Mouse (Mus musculus): Measurements from ENCODE around the gene Dnajc6. TPM values are rescaled to one million over a fixed set of nuclear protein-coding genes. Genes with fewer than 3 reads are reported as not detected.

Dnajc6 gene
- total and polyA plus RNA-seq, 3 experiments: 0.29 to 0.41 (median 0.35) TPM

GRCm38 (mm10) chr4:101496188-101496533, 287 bp upstream of the Dnajc6 start:
- peaks cover 5% of the 10 kb centered on the region for H3K27me3 ChIP-seq (ENCODE audit: control insufficient read depth, insufficient read depth, low read length)
- 7% methylated on average over 28 of the region's 28 CpGs for WGBS
- no peak for TF ChIP-seq POLR2A (IDR thresholded peaks at IDR 0.05; ENCODE audit: insufficient read depth, low read depth, low read length)
- TF ChIP-seq CTCF (IDR thresholded peaks at IDR 0.05): no peak
- no peak for TF ChIP-seq EP300 (IDR thresholded peaks at IDR 0.05; ENCODE audit: insufficient read depth, low read depth, low read length)
- intact Hi-C loops (cut with DNase I): no loop called here
- H3K4me3 ChIP-seq: peak overlapping the region; percentile 44
- peak overlapping the region; percentile 59 for H3K9ac ChIP-seq (ENCODE audit: low read depth, low read length)
- DNase-seq: no peak
- no peaks in the 10 kb centered on the region for H3K79me2 ChIP-seq (replicated peaks; ENCODE audit: control insufficient read depth, insufficient read depth, low read length)
- H3K4me1 ChIP-seq (ENCODE audit: control insufficient read depth, insufficient read depth, low read length): no peaks in the 10 kb centered on the region
- no peaks in the 10 kb centered on the region for H3K36me3 ChIP-seq (ENCODE audit: control insufficient read depth, insufficient read depth, low read length)
- H3K27ac ChIP-seq: no peak overlapping the region

DNA sequence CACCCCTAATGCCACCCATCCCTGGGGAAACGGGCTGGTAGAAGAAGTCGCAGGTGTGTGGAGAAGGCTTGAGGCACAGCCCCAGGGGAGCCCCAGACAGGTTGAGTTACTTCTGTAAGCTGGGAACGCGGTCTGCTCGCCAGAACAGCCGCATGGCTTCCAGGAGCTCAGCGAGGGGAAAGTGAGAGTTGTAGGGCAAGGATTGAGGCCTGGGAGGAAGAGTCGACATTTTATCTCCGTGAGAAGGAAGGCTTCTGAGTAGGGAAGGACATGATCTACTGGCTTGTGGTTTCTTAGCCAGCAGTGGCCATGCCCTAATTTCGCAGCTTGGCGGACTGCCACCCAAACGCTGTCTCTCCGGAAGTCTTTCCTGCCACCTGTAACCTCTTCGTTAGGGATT, 888 bp downstream of the Dnajc6 start:
- Histone ChIP-seq H3K4me3 (no peak overlapping the region), H3K9ac (ENCODE audit: low read depth, low read length) (no peak overlapping the region)

GRCm38 (mm10) chr4:101504470-101505007, 8.1 kb downstream of the Dnajc6 start:
- WGBS: 68% methylated on average over 7 of the region's 7 CpGs
- TF ChIP-seq POLR2A (IDR thresholded peaks at IDR 0.05; ENCODE audit: insufficient read depth, low read depth, low read length) (no peak), CTCF (IDR thresholded peaks at IDR 0.05) (no peak), EP300 (IDR thresholded peaks at IDR 0.05; ENCODE audit: insufficient read depth, low read depth, low read length) (no peak)
- intact Hi-C loops (cut with DNase I): no loop called here

More for the DNA sequence above, 888 bp downstream of the Dnajc6 start:
- 3% methylated on average over 14 of the region's 14 CpGs for WGBS
- Histone ChIP-seq H3K79me2 (replicated peaks; ENCODE audit: control insufficient read depth, insufficient read depth, low read length) (no peaks in the 10 kb centered on the region), H3K27me3 (ENCODE audit: control insufficient read depth, insufficient read depth, low read length) (peaks cover 5% of the 10 kb centered on the region), H3K36me3 (ENCODE audit: control insufficient read depth, insufficient read depth, low read length) (no peaks in the 10 kb centered on the region), H3K27ac (no peak overlapping the region), H3K4me1 (ENCODE audit: control insufficient read depth, insufficient read depth, low read length) (no peaks in the 10 kb centered on the region)
- intact Hi-C loops (cut with DNase I): no loop called here
- peak in 1 of 2 experiments; percentile 8 for DNase-seq
- TF ChIP-seq CTCF (IDR thresholded peaks at IDR 0.05): no peak
- no peak for TF ChIP-seq POLR2A (IDR thresholded peaks at IDR 0.05; ENCODE audit: insufficient read depth, low read depth, low read length)
- no peak for TF ChIP-seq EP300 (IDR thresholded peaks at IDR 0.05; ENCODE audit: insufficient read depth, low read depth, low read length)

GRCm38 (mm10) chr4:101505966-101506365, 9.5 kb downstream of the Dnajc6 start:
- H3K4me1 ChIP-seq (ENCODE audit: control insufficient read depth, insufficient read depth, low read length): no peaks in the 10 kb centered on the region; the same call in 1 of the 2 replicates
- intact Hi-C loops (cut with DNase I): no loop called here
- WGBS: 56% methylated on average over 2 of the region's 2 CpGs
- H3K79me2 ChIP-seq (replicated peaks; ENCODE audit: control insufficient read depth, insufficient read depth, low read length): no peaks in the 10 kb centered on the region
- H3K9ac ChIP-seq (ENCODE audit: low read depth, low read length): no peak overlapping the region
- no peak for TF ChIP-seq POLR2A (IDR thresholded peaks at IDR 0.05; ENCODE audit: insufficient read depth, low read depth, low read length)
- no peak for TF ChIP-seq EP300 (IDR thresholded peaks at IDR 0.05; ENCODE audit: insufficient read depth, low read depth, low read length)
- no peak for TF ChIP-seq CTCF (IDR thresholded peaks at IDR 0.05)
- H3K27me3 ChIP-seq (ENCODE audit: control insufficient read depth, insufficient read depth, low read length): peaks cover 6% of the 10 kb centered on the region
- no peak overlapping the region for H3K4me3 ChIP-seq
- no peak overlapping the region for H3K27ac ChIP-seq
- H3K36me3 ChIP-seq (ENCODE audit: control insufficient read depth, insufficient read depth, low read length): no peaks in the 10 kb centered on the region
- no peak for DNase-seq

More at GRCm38 (mm10) chr4:101504470-101505007, 8.1 kb downstream of the Dnajc6 start:
- no peaks in the 10 kb centered on the region for H3K36me3 ChIP-seq (ENCODE audit: control insufficient read depth, insufficient read depth, low read length)
- H3K27me3 ChIP-seq (ENCODE audit: control insufficient read depth, insufficient read depth, low read length): peaks cover 6% of the 10 kb centered on the region
- H3K79me2 ChIP-seq (replicated peaks; ENCODE audit: control insufficient read depth, insufficient read depth, low read length): no peaks in the 10 kb centered on the region
- no peak overlapping the region for H3K9ac ChIP-seq (ENCODE audit: low read depth, low read length)
- DNase-seq: no peak
- no peak overlapping the region for H3K4me3 ChIP-seq
- no peaks in the 10 kb centered on the region; the same call in 1 of the 2 replicates for H3K4me1 ChIP-seq (ENCODE audit: control insufficient read depth, insufficient read depth, low read length)
- H3K27ac ChIP-seq: no peak overlapping the region

GRCm38 (mm10) chr4:101506372-101506771, 9.9 kb downstream of the Dnajc6 start:
- H3K36me3 ChIP-seq (ENCODE audit: control insufficient read depth, insufficient read depth, low read length): no peaks in the 10 kb centered on the region
- TF ChIP-seq POLR2A (IDR thresholded peaks at IDR 0.05; ENCODE audit: insufficient read depth, low read depth, low read length): no peak
- no peak overlapping the region for H3K27ac ChIP-seq
- intact Hi-C loops (cut with DNase I): no loop called here
- DNase-seq: no peak
- no peaks in the 10 kb centered on the region; the same call in 1 of the 2 replicates for H3K4me1 ChIP-seq (ENCODE audit: control insufficient read depth, insufficient read depth, low read length)
- no peak overlapping the region for H3K4me3 ChIP-seq
- H3K9ac ChIP-seq (ENCODE audit: low read depth, low read length): no peak overlapping the region
- no peaks in the 10 kb centered on the region for H3K79me2 ChIP-seq (replicated peaks; ENCODE audit: control insufficient read depth, insufficient read depth, low read length)
- H3K27me3 ChIP-seq (ENCODE audit: control insufficient read depth, insufficient read depth, low read length): peaks cover 6% of the 10 kb centered on the region

GRCm38 (mm10) chr4:101507571-101508422, 11.3 kb downstream of the Dnajc6 start:
- TF ChIP-seq POLR2A (IDR thresholded peaks at IDR 0.05; ENCODE audit: insufficient read depth, low read depth, low read length): no peak
- no peak for TF ChIP-seq CTCF (IDR thresholded peaks at IDR 0.05)
- TF ChIP-seq EP300 (IDR thresholded peaks at IDR 0.05; ENCODE audit: insufficient read depth, low read depth, low read length): no peak
- Histone ChIP-seq H3K4me3 (peak overlapping the region; percentile 4), H3K9ac (ENCODE audit: low read depth, low read length) (no peak overlapping the region), H3K36me3 (ENCODE audit: control insufficient read depth, insufficient read depth, low read length) (no peaks in the 10 kb centered on the region), H3K79me2 (replicated peaks; ENCODE audit: control insufficient read depth, insufficient read depth, low read length) (no peaks in the 10 kb centered on the region), H3K27ac (no peak overlapping the region), H3K27me3 (ENCODE audit: control insufficient read depth, insufficient read depth, low read length) (peaks cover 6% of the 10 kb centered on the region), H3K4me1 (ENCODE audit: control insufficient read depth, insufficient read depth, low read length) (no peaks in the 10 kb centered on the region; the same call in 1 of the 2 replicates)
- peak; percentile 13 to 39 for DNase-seq
- intact Hi-C loops (cut with DNase I): no loop called here
- WGBS: 11% methylated on average over 24 of the region's 24 CpGs
